Mouse (Mus musculus) thymus, adult 2 months (tissue): ENCODE measurements around the gene Phtf2. TPM values are rescaled to one million over a fixed set of nuclear protein-coding genes. Genes with fewer than 3 reads are reported as not detected.
A peak's percentile ranks its signal among the peaks of the same experiment; 100 is the strongest.

ENCODE experiments used
- DNase-seq: peaks from one replicate; pipeline ENCODE4 v3.0.0; 2021
- H3K27ac ChIP-seq: fragments of 200-500 bp; 2 replicates; pipeline ENCODE4 v1.5.1; 2012; ENCODE audit warnings: low read length, control low read depth; ENCODE audit not compliant: control insufficient read depth, insufficient read depth
- H3K27me3 ChIP-seq: fragments of 200-500 bp; 2 replicates; pipeline ENCODE4 v1.6.1; 2012; ENCODE audit warnings: mild to moderate bottlenecking, low read length, moderate library complexity, mixed read lengths; ENCODE audit not compliant: control insufficient read depth, insufficient read depth
- H3K36me3 ChIP-seq: fragments of 200-500 bp; 2 replicates; pipeline ENCODE4 v1.6.1; 2012; ENCODE audit warnings: mild to moderate bottlenecking, low read length, moderate library complexity; ENCODE audit not compliant: control insufficient read depth, insufficient read depth
- H3K4me1 ChIP-seq: fragments of 200-500 bp; replicated peaks from 2 replicates; pipeline ENCODE4 v1.6.1; 2012; ENCODE audit warnings: low read length; ENCODE audit not compliant: control insufficient read depth, insufficient read depth
- H3K4me3 ChIP-seq: fragments of 200-500 bp; 2 replicates; pipeline ENCODE4 v1.5.1; 2012; ENCODE audit warnings: mild to moderate bottlenecking, low read length, control low read depth, moderate library complexity; ENCODE audit not compliant: control insufficient read depth, insufficient read depth
- CTCF ChIP-seq: fragments of 200-500 bp; IDR thresholded peaks from 2 replicates; pipeline ENCODE4 v1.5.1; 2012; ENCODE audit warnings: mild to moderate bottlenecking, control low read depth, low read length, moderate library complexity, borderline replicate concordance; ENCODE audit not compliant: control insufficient read depth, poor library complexity, insufficient read depth; ENCODE audit errors: extremely low read depth
- POLR2A ChIP-seq: fragments of 200-500 bp; IDR thresholded peaks from 2 replicates; pipeline ENCODE4 v1.6.1; 2012; ENCODE audit warnings: mild to moderate bottlenecking, low read length, control low read depth, moderate library complexity; ENCODE audit not compliant: control insufficient read depth, poor library complexity, insufficient read depth; ENCODE audit errors: extremely low read depth
- WGBS: fragments of 180-500 bp; shearing (Covaris S2); methylation state at CpG from one replicate; pipeline ENCODE4 v1.1.7; 2018; 5-methylcytosine and 5-hydroxymethylcytosine counted together
- polyA plus RNA-seq: library from polyadenylated mRNA; depleted of rRNA; stranded (reverse); fragments of >200 nt; gene quantifications from 2 replicates; pipeline ENCODE4 v1.2.3, GENCODE M21; 2012

The Phtf2 gene
- polyA plus RNA-seq, 1 experiment = 4.5 TPM

GRCm38 (mm10) chr5:20919566-20919965, 37.6 kb upstream of the Phtf2 start:
- H3K4me1 ChIP-seq = no peaks in the 10 kb centered on the region
- H3K36me3 ChIP-seq = 0 out of 2 replicates have a peak, but pooled peaks cover 4% of the 10 kb centered on the region
- H3K27ac ChIP-seq = no peak overlapping the region
- TF ChIP-seq CTCF (no peak), POLR2A (no peak)
- 98% methylated on average over 9 of the region's 9 CpGs for WGBS
- H3K27me3 ChIP-seq = no peaks in the 10 kb centered on the region
- DNase-seq = no peak
- H3K4me3 ChIP-seq = no peak overlapping the region

GRCm38 (mm10) chr5:20918967-20919366, 37.0 kb upstream of the Phtf2 start:
- no peak for DNase-seq
- Histone ChIP-seq H3K27ac (no peak overlapping the region), H3K4me1 (no peaks in the 10 kb centered on the region), H3K36me3 (0 out of 2 replicates have a peak, but pooled peaks cover 4% of the 10 kb centered on the region), H3K4me3 (no peak overlapping the region), H3K27me3 (no peaks in the 10 kb centered on the region)
- 99% methylated on average over 4 of the region's 4 CpGs for WGBS
- TF ChIP-seq POLR2A (no peak), CTCF (no peak)

- H3K4me1 ChIP-seq = no peaks in the 10 kb centered on the region
- no peaks in the 10 kb centered on the region for H3K36me3 ChIP-seq
- no peak for TF ChIP-seq CTCF
- no peak for TF ChIP-seq POLR2A
- peak; percentile 69 for DNase-seq
- no peak overlapping the region for H3K27ac ChIP-seq
- WGBS = 81% methylated on average over 11 of the region's 11 CpGs
- no peak overlapping the region for H3K4me3 ChIP-seq
- no peaks in the 10 kb centered on the region for H3K27me3 ChIP-seq
Observed at GRCm38 (mm10) chr5:20913372-20914275, 31.7 kb upstream of the Phtf2 start.

- peak; percentile 29 for DNase-seq
- WGBS = 15% methylated on average over 2 of the region's 2 CpGs
- Histone ChIP-seq H3K4me3 (no peak overlapping the region), H3K4me1 (no peaks in the 10 kb centered on the region), H3K27me3 (no peaks in the 10 kb centered on the region), H3K27ac (no peak overlapping the region), H3K36me3 (peaks cover 13% of the 10 kb centered on the region)
- no peak for TF ChIP-seq CTCF
- no peak for TF ChIP-seq POLR2A
Observed at GRCm38 (mm10) chr5:20911741-20912140, 29.8 kb upstream of the Phtf2 start.

- Histone ChIP-seq H3K27me3 (no peaks in the 10 kb centered on the region), H3K27ac (no peak overlapping the region), H3K4me1 (no peaks in the 10 kb centered on the region), H3K36me3 (peaks cover 44% of the 10 kb centered on the region), H3K4me3 (no peak overlapping the region)
- 96% methylated on average over 7 of the region's 7 CpGs for WGBS
- TF ChIP-seq POLR2A (no peak), CTCF (no peak)
- DNase-seq = no peak
Observed at GRCm38 (mm10) chr5:20906191-20906590, 24.3 kb upstream of the Phtf2 start.

- H3K36me3 ChIP-seq = peaks cover 46% of the 10 kb centered on the region
- 89% methylated on average over 2 of the region's 2 CpGs for WGBS
- H3K27ac ChIP-seq = no peak overlapping the region
- no peaks in the 10 kb centered on the region for H3K4me1 ChIP-seq
- H3K4me3 ChIP-seq = no peak overlapping the region
- TF ChIP-seq POLR2A (no peak), CTCF (no peak)
- DNase-seq = no peak
- no peaks in the 10 kb centered on the region for H3K27me3 ChIP-seq
Observed at GRCm38 (mm10) chr5:20905437-20905836, 23.5 kb upstream of the Phtf2 start.
